Comparison of ENCODE assay signal across 13 mouse cellular contexts in the genomic region with DNA sequence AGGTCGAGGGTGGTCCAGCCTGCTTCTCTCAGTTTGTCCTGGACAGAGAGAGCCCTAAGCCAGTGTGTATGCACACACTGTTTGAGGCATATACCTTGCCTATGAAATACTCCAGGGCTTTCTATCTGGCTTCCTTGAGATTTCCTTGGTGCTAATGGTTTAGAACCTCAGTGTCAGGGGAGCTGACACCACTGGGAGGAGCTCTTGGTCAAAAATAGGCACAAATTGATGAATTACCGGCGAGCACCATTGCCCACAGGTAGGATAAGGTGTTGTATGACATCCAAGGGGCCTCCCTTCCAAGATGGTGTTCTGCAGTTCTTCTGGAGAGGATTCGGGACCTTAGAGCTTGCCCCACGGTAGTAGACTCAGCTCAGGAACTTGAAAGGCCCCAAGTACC.
DNase-seq lines count a peak whose midpoint lies in the region; ATAC-seq and TF ChIP-seq lines count a peak whose summit lies in the region.
"Had no signal": no experiment of that assay in that cellular context is flagged by ENCODE, and none has a peak within 500 bp of the region (broad histone marks: within the 10 kb centered on the region; RNA-seq: fewer than 3 reads in every experiment).

No protein-coding gene starts in this region.

- peaks cover 20% of the 10 kb centered on the region for H3K27me3 ChIP-seq in Patski
- H3K27me3 ChIP-seq: hindbrain, embryonic 15.5 days; limb, embryonic 13.5 days; lung, embryonic 15.5 days; stomach, embryonic 15.5 days had no signal

- no peak overlapping the region for H3K27ac ChIP-seq in left cerebral cortex, adult 2 months
- H3K27ac ChIP-seq: hindbrain, embryonic 15.5 days; limb, embryonic 13.5 days; lung, embryonic 15.5 days; stomach, embryonic 15.5 days had no signal

- peak; percentile 45 for DNase-seq in heart, adult 11 months
- DNase-seq in heart, postnatal 14 days, result no peak
- DNase-seq in left cerebral cortex, adult 2 months (ENCODE audit: extremely low spot score in 1 of 2, low spot score in 2 of 2), result no peak
- no peak for DNase-seq in left cerebral cortex, postnatal 14 days (ENCODE audit: low spot score in 2 of 2)
- no peak for DNase-seq in Patski (ENCODE audit: low read depth, low spot score)
- peak; percentile 30 for DNase-seq in kidney, postnatal 10 days
- no peak for DNase-seq in natural killer cell, adult 2 months (ENCODE audit: low spot score in 2 of 2)
- DNase-seq: cerebellum, postnatal 10 days; thymus, postnatal 25 days had no signal

- TF ChIP-seq CTCF in left cerebral cortex, adult 2 months (IDR thresholded peaks at IDR 0.05), result peak; percentile 21
- peak; percentile 45 for TF ChIP-seq CTCF in Patski (IDR thresholded peaks at IDR 0.05)

- no peak overlapping the region for H3K4me3 ChIP-seq in left cerebral cortex, adult 2 months
- H3K4me3 ChIP-seq: hindbrain, embryonic 15.5 days; limb, embryonic 13.5 days; lung, embryonic 15.5 days; stomach, embryonic 15.5 days had no signal

- CTCF ChIA-PET in Patski (lab: Charles Lee), result no interaction called here

- in situ Hi-C loops in Patski (cut with MboI; ENCODE audit: low pct_unique_long_range_greater_than_20kb), result loop anchor here (10.0 kb wide), 1 partner anchor 959 kb away; no protein-coding TSS in a partner anchor

- POLR2A ChIA-PET in Patski (lab: Charles Lee), result no interaction called here

- intact Hi-C loops in heart, postnatal 14 days (cut with DNase I), result no loop called here
- intact Hi-C loops in left cerebral cortex, adult 2 months (cut with DNase I), result no loop called here
- intact Hi-C loops in left cerebral cortex, postnatal 14 days (cut with DNase I), result no loop called here

- ATAC-seq in Patski, result no peak

Comparison
In these comparisons a context has a peak if more than half of its experiments do, and no peak if none do; other contexts are left out.
1. DNase-seq: peak in heart, adult 11 months (single experiment) and kidney, postnatal 10 days (single experiment); none in heart, postnatal 14 days (0 of 2), left cerebral cortex, adult 2 months (0 of 2), left cerebral cortex, postnatal 14 days (0 of 2), Patski (single experiment) and natural killer cell, adult 2 months (0 of 2).